Mouse (Mus musculus): ENCODE measurements around the gene Grik4. TPM values are rescaled to one million over a fixed set of nuclear protein-coding genes. Genes with fewer than 3 reads are reported as not detected.

Gene Grik4
- polyA plus RNA-seq, 1 experiment = 0.26 TPM

DNA sequence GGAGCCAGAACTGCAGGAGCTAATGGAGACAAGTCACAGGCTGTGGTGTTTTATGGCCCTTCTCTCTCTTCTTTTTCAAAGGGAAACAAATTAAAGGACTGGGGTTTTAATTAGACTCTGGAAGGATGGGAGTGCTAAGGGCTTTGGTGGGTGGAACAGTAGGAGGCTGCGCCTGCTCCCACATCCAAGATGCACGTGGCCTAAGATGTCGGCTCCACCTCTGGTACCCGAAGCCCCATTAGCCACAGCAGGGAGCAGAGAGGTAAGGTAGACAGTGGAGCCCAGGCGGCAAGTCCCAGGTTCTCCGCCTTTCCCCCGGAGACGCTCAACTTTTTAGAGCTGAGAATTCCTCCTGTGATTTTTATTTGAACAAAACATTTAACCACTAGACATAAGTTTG lies 166.4 kb downstream of the Grik4 start:
- Histone ChIP-seq H3K4me3 (ENCODE audit: insufficient read depth, low read length) (no peak overlapping the region), H3K4me1 (ENCODE audit: control insufficient read depth, insufficient read depth, low read length) (no peaks in the 10 kb centered on the region), H3K27ac (ENCODE audit: insufficient read depth, low read length) (no peak overlapping the region)
- TF ChIP-seq POLR2A (IDR thresholded peaks at IDR 0.05; ENCODE audit: low read depth, low read length) (no peak), CTCF (IDR thresholded peaks at IDR 0.05; ENCODE audit: borderline replicate concordance, insufficient read depth, low read length) (no peak)

DNA sequence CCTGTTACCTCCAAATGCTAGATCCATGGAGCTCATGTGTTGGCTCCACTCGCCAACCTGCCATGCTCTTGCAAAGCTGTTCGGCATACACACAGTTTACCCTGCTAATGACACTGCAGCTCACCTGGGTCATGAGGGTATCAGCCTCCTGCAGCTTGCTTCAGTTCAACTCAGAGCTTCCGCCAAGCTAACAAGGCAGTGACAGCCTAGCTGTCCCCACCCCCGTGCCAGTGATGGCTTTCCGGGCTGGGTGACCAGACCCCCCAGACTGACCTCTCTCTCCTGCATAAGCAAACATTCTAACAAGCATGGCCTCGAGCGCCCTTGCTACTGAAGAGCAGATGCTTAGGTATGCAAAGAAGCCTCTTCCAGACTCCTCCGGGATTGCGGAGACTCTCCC lies 167.5 kb downstream of the Grik4 start:
- no peak overlapping the region for H3K27ac ChIP-seq (ENCODE audit: insufficient read depth, low read length)
- no peak for TF ChIP-seq CTCF (IDR thresholded peaks at IDR 0.05; ENCODE audit: borderline replicate concordance, insufficient read depth, low read length)
- no peak for TF ChIP-seq POLR2A (IDR thresholded peaks at IDR 0.05; ENCODE audit: low read depth, low read length)
- no peaks in the 10 kb centered on the region for H3K4me1 ChIP-seq (ENCODE audit: control insufficient read depth, insufficient read depth, low read length)
- H3K4me3 ChIP-seq (ENCODE audit: insufficient read depth, low read length) = no peak overlapping the region

- no peak for TF ChIP-seq CTCF (IDR thresholded peaks at IDR 0.05; ENCODE audit: borderline replicate concordance, insufficient read depth, low read length)
- no peak for TF ChIP-seq POLR2A (IDR thresholded peaks at IDR 0.05; ENCODE audit: low read depth, low read length)
- no peak overlapping the region for H3K27ac ChIP-seq (ENCODE audit: insufficient read depth, low read length)
- no peaks in the 10 kb centered on the region for H3K4me1 ChIP-seq (ENCODE audit: control insufficient read depth, insufficient read depth, low read length)
- H3K4me3 ChIP-seq (ENCODE audit: insufficient read depth, low read length) = no peak overlapping the region
Measured at GRCm38 (mm10) chr9:42764823-42765560, 179.3 kb downstream of the Grik4 start.

DNA sequence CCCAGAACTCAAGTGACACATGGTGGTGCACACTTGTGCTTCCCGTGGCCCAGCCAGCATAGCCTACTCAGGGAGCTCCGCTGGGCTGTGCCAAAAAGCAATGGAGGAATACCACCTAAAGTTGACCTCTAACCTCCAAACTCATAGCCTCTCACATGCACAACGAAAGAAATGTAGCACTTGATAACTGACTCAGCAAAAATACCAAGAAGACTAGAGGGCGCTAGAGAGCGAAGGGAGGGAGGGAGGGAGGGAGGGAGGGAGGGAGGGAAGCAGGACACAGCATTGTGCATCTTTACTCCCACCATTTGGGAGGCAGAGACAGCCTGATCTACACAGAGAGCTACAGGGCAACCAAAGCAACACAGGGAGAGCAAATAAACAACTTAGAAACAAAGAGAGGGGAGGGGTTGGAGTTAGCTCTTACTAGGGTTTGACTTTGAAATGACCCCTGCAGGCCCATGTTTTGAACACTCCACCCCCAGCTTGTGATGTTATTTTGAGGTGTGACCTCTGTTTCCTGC lies 185.5 kb downstream of the Grik4 start:
- no peaks in the 10 kb centered on the region for H3K4me1 ChIP-seq (ENCODE audit: control insufficient read depth, insufficient read depth, low read length)
- TF ChIP-seq CTCF (IDR thresholded peaks at IDR 0.05; ENCODE audit: borderline replicate concordance, insufficient read depth, low read length) (no peak), POLR2A (IDR thresholded peaks at IDR 0.05; ENCODE audit: low read depth, low read length) (no peak)
- H3K4me3 ChIP-seq (ENCODE audit: insufficient read depth, low read length) = no peak overlapping the region
- no peak overlapping the region for H3K27ac ChIP-seq (ENCODE audit: insufficient read depth, low read length)

DNA sequence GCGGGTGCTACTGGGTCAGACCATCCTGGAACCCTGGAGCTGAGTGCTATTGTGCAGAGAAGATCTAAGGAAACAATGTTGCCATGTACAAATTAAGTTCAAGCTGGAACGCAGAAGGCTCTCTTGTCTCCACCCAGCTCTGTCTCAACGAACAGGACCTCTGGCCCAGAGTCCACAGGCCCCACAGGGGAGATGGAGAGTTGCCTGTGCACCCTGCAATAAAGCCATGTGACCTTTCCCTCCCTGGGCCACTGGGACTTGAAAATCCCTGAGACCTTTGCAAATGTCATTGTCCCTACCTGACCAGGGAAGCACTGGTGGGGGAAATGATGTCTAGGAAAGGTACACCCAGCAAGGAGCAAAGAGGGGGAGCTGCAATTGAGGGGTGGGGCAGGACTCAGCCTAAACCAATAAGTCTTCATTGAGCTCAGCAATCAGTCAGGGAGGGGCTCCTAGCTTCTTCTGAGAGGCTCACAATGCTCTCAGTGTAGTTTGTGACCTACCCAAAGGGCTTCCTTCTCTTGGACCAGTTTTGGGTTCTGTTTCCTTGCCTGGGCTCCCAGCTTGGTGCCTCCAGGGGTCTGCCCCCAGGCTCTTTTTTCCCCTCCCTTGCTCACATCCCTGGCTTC lies 187.2 kb downstream of the Grik4 start:
- TF ChIP-seq CTCF (IDR thresholded peaks at IDR 0.05; ENCODE audit: borderline replicate concordance, insufficient read depth, low read length) (no peak), POLR2A (IDR thresholded peaks at IDR 0.05; ENCODE audit: low read depth, low read length) (no peak)
- Histone ChIP-seq H3K4me1 (ENCODE audit: control insufficient read depth, insufficient read depth, low read length) (no peaks in the 10 kb centered on the region), H3K4me3 (ENCODE audit: insufficient read depth, low read length) (no peak overlapping the region), H3K27ac (ENCODE audit: insufficient read depth, low read length) (no peak overlapping the region)

- Histone ChIP-seq H3K4me1 (ENCODE audit: control insufficient read depth, insufficient read depth, low read length) (no peaks in the 10 kb centered on the region), H3K27ac (ENCODE audit: insufficient read depth, low read length) (no peak overlapping the region), H3K4me3 (ENCODE audit: insufficient read depth, low read length) (no peak overlapping the region)
- TF ChIP-seq POLR2A (IDR thresholded peaks at IDR 0.05; ENCODE audit: low read depth, low read length) = no peak
- TF ChIP-seq CTCF (IDR thresholded peaks at IDR 0.05; ENCODE audit: borderline replicate concordance, insufficient read depth, low read length) = no peak
Measured at GRCm38 (mm10) chr9:42754699-42755098, 189.6 kb downstream of the Grik4 start.

GRCm38 (mm10) chr9:42751160-42751559 lies 193.1 kb downstream of the Grik4 start:
- TF ChIP-seq CTCF (IDR thresholded peaks at IDR 0.05; ENCODE audit: borderline replicate concordance, insufficient read depth, low read length) (no peak), POLR2A (IDR thresholded peaks at IDR 0.05; ENCODE audit: low read depth, low read length) (no peak)
- H3K4me3 ChIP-seq (ENCODE audit: insufficient read depth, low read length) = no peak overlapping the region
- no peak overlapping the region for H3K27ac ChIP-seq (ENCODE audit: insufficient read depth, low read length)
- no peaks in the 10 kb centered on the region for H3K4me1 ChIP-seq (ENCODE audit: control insufficient read depth, insufficient read depth, low read length)

DNA sequence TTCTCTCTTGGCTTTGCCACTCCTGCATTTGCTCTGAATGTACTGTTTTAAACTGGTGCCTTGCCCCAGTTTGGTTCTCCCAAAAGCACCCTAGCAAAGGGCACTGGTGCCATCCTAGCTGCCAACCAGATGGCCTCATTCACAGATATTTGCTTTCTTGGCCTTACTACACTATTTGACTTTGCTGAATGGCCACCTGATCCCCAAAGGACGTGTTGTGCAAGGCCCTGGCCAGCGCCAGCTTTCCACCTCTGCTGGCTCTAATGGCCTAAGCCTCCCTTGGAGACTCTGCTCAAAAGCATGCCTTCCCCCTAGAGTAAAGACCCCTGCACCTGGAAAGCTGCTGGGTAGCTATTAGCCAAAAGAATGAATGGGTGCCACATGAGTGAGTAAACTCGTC lies 194.1 kb downstream of the Grik4 start:
- no peak overlapping the region for H3K27ac ChIP-seq (ENCODE audit: insufficient read depth, low read length)
- TF ChIP-seq POLR2A (IDR thresholded peaks at IDR 0.05; ENCODE audit: low read depth, low read length) = no peak
- no peak for TF ChIP-seq CTCF (IDR thresholded peaks at IDR 0.05; ENCODE audit: borderline replicate concordance, insufficient read depth, low read length)
- H3K4me3 ChIP-seq (ENCODE audit: insufficient read depth, low read length) = no peak overlapping the region
- H3K4me1 ChIP-seq (ENCODE audit: control insufficient read depth, insufficient read depth, low read length) = no peaks in the 10 kb centered on the region

- TF ChIP-seq POLR2A (IDR thresholded peaks at IDR 0.05; ENCODE audit: low read depth, low read length) (no peak), CTCF (IDR thresholded peaks at IDR 0.05; ENCODE audit: borderline replicate concordance, insufficient read depth, low read length) (no peak)
- Histone ChIP-seq H3K4me3 (ENCODE audit: insufficient read depth, low read length) (no peak overlapping the region), H3K27ac (ENCODE audit: insufficient read depth, low read length) (no peak overlapping the region), H3K4me1 (ENCODE audit: control insufficient read depth, insufficient read depth, low read length) (no peaks in the 10 kb centered on the region)
Measured at GRCm38 (mm10) chr9:42745982-42746381, 198.3 kb downstream of the Grik4 start.

- H3K27ac ChIP-seq (ENCODE audit: insufficient read depth, low read length) = no peak overlapping the region
- no peak overlapping the region for H3K4me3 ChIP-seq (ENCODE audit: insufficient read depth, low read length)
- TF ChIP-seq POLR2A (IDR thresholded peaks at IDR 0.05; ENCODE audit: low read depth, low read length) = no peak
- no peak for TF ChIP-seq CTCF (IDR thresholded peaks at IDR 0.05; ENCODE audit: borderline replicate concordance, insufficient read depth, low read length)
- no peaks in the 10 kb centered on the region for H3K4me1 ChIP-seq (ENCODE audit: control insufficient read depth, insufficient read depth, low read length)
Measured at GRCm38 (mm10) chr9:42742385-42742784, 201.9 kb downstream of the Grik4 start.

Data from embryonic fibroblast, embryonic 13.5 days (primary cell).